Mouse (Mus musculus): Measurements from ENCODE around the gene Amz1. TPM values are rescaled to one million over a fixed set of nuclear protein-coding genes. Genes with fewer than 3 reads are reported as not detected.
A peak's percentile ranks its signal among the peaks of the same experiment; 100 is the strongest.

The Amz1 gene
- total RNA-seq, 2 experiments from 2014 or later, result 16.2 to 20.2 TPM

GRCm38 (mm10) chr5:140702103-140702513 lies 21.8 kb upstream of the Amz1 start, which contains the start of gene Iqce:
TSS of gene Iqce (minus strand) at chr5:140702378.
- H3K4me3 ChIP-seq, result peak within 1 kb of the TSS; percentile 77
- H3K27ac ChIP-seq, result peak within 1 kb of the TSS; percentile 95
- intact Hi-C loops (cut with DNase I), result no loop called here
- no peak for TF ChIP-seq CTCF (IDR thresholded peaks at IDR 0.05)
- DNase-seq (ENCODE audit: extremely low spot score in 1 of 2, low spot score in 2 of 2), result peak; percentile 95 to 98

GRCm38 (mm10) chr5:140702618-140703175 lies 21.2 kb upstream of the Amz1 start:
- intact Hi-C loops (cut with DNase I), result no loop called here
- H3K27ac ChIP-seq, result peak overlapping the region; percentile 95
- no peak for DNase-seq (ENCODE audit: extremely low spot score in 1 of 2, low spot score in 2 of 2)
- TF ChIP-seq CTCF (IDR thresholded peaks at IDR 0.05), result no peak
- peak overlapping the region; percentile 77 for H3K4me3 ChIP-seq

- Histone ChIP-seq H3K4me3 (peak overlapping the region; percentile 91), H3K27ac (peak overlapping the region; percentile 99)
- intact Hi-C loops (cut with DNase I), result loop anchor here (2.0 kb wide), 1 partner anchor 55 kb away; the partner anchor contains the start of gene Ttyh3
- no peak for TF ChIP-seq CTCF (IDR thresholded peaks at IDR 0.05)
- DNase-seq (ENCODE audit: extremely low spot score in 1 of 2, low spot score in 2 of 2), result no peak
Measured at GRCm38 (mm10) chr5:140703480-140704377, 20.2 kb upstream of the Amz1 start.

GRCm38 (mm10) chr5:140704378-140705251 lies 19.3 kb upstream of the Amz1 start, which contains the start of gene Brat1:
TSS of gene Brat1 (plus strand) at chr5:140705011.
- peak; percentile 99 to 100 for DNase-seq (ENCODE audit: extremely low spot score in 1 of 2, low spot score in 2 of 2)
- Histone ChIP-seq H3K4me3 (peak within 1 kb of the TSS; percentile 91), H3K27ac (peak within 1 kb of the TSS; percentile 99)
- intact Hi-C loops (cut with DNase I), result loop anchor here (2.0 to 5.0 kb wide), 2 partner anchors 43 to 56 kb away; partner anchors contain the start of gene Ttyh3
- TF ChIP-seq CTCF (IDR thresholded peaks at IDR 0.05), result no peak

GRCm38 (mm10) chr5:140705501-140706171 lies 18.3 kb upstream of the Amz1 start:
- peak overlapping the region; percentile 76 for H3K27ac ChIP-seq
- no peak for TF ChIP-seq CTCF (IDR thresholded peaks at IDR 0.05)
- no peak for DNase-seq (ENCODE audit: extremely low spot score in 1 of 2, low spot score in 2 of 2)
- intact Hi-C loops (cut with DNase I), result loop anchor here (2.0 to 5.0 kb wide), 2 partner anchors 42 to 57 kb away; partner anchors contain the start of gene Ttyh3
- H3K4me3 ChIP-seq, result peak overlapping the region; percentile 91

- no peak overlapping the region for H3K4me3 ChIP-seq
- TF ChIP-seq CTCF (IDR thresholded peaks at IDR 0.05), result no peak
- H3K27ac ChIP-seq, result no peak overlapping the region
- intact Hi-C loops (cut with DNase I), result no loop called here
- no peak for DNase-seq (ENCODE audit: extremely low spot score in 1 of 2, low spot score in 2 of 2)
Measured at GRCm38 (mm10) chr5:140710315-140710714, 13.6 kb upstream of the Amz1 start.

GRCm38 (mm10) chr5:140711040-140711439 lies 12.9 kb upstream of the Amz1 start:
- H3K4me3 ChIP-seq, result no peak overlapping the region
- peak; percentile 26; the same call in 1 of the 2 replicates for TF ChIP-seq CTCF (IDR thresholded peaks at IDR 0.05)
- intact Hi-C loops (cut with DNase I), result no loop called here
- H3K27ac ChIP-seq, result no peak overlapping the region
- no peak for DNase-seq (ENCODE audit: extremely low spot score in 1 of 2, low spot score in 2 of 2)

- intact Hi-C loops (cut with DNase I), result no loop called here
- H3K4me3 ChIP-seq, result no peak overlapping the region
- DNase-seq (ENCODE audit: extremely low spot score in 1 of 2, low spot score in 2 of 2), result no peak
- no peak for TF ChIP-seq CTCF (IDR thresholded peaks at IDR 0.05)
- H3K27ac ChIP-seq, result no peak overlapping the region
Measured at GRCm38 (mm10) chr5:140720773-140721172, 3.2 kb upstream of the Amz1 start.

GRCm38 (mm10) chr5:140722121-140722520 lies 1.8 kb upstream of the Amz1 start:
- no peak for DNase-seq (ENCODE audit: extremely low spot score in 1 of 2, low spot score in 2 of 2)
- intact Hi-C loops (cut with DNase I), result no loop called here
- H3K27ac ChIP-seq, result no peak overlapping the region
- no peak for TF ChIP-seq CTCF (IDR thresholded peaks at IDR 0.05)
- H3K4me3 ChIP-seq, result no peak overlapping the region

- no peak overlapping the region for H3K27ac ChIP-seq
- DNase-seq (ENCODE audit: extremely low spot score in 1 of 2, low spot score in 2 of 2), result peak in 1 of 2 experiments; percentile 55
- intact Hi-C loops (cut with DNase I), result no loop called here
- no peak overlapping the region for H3K4me3 ChIP-seq
- TF ChIP-seq CTCF (IDR thresholded peaks at IDR 0.05), result no peak
Measured at GRCm38 (mm10) chr5:140726062-140726839, 2.3 kb downstream of the Amz1 start.

All from left cerebral cortex, adult 2 months (tissue).